Mouse (Mus musculus) heart, embryonic 13.5 days (tissue): ENCODE measurements around the gene Haus4. TPM values are rescaled to one million over a fixed set of nuclear protein-coding genes. Genes with fewer than 3 reads are reported as not detected.

ENCODE experiments used
- ATAC-seq: fragments of 200-750 bp; cut with Nextera tagmentation; 2 replicates; pipeline ENCODE4 v1.8.0; 2017; ENCODE audit warnings: moderate TSS enrichment; ENCODE audit not compliant: insufficient number of reproducible peaks, low FRiP score, low TSS enrichment; ENCODE audit errors: extremely low read depth
- H3K27ac ChIP-seq: fragments of 300-500 bp; sonication (generic); replicated peaks from 2 replicates; pipeline ENCODE4 v1.5.1; 2015; ENCODE audit warnings: moderate library complexity, mild to moderate bottlenecking, inconsistent platforms
- H3K27me3 ChIP-seq: fragments of 300-500 bp; sonication (generic); replicated peaks from 2 replicates; pipeline ENCODE4 v1.6.1; 2015; ENCODE audit warnings: mild to moderate bottlenecking, inconsistent platforms
- H3K36me3 ChIP-seq: fragments of 300-500 bp; sonication (generic); 2 replicates; pipeline ENCODE4 v1.6.1; 2015; ENCODE audit warnings: mild to moderate bottlenecking, inconsistent platforms
- H3K4me1 ChIP-seq: fragments of 300-500 bp; sonication (generic); 2 replicates; pipeline ENCODE4 v1.6.1; 2015; ENCODE audit warnings: inconsistent platforms
- H3K4me2 ChIP-seq: fragments of 300-500 bp; sonication (generic); 2 replicates; pipeline ENCODE4 v1.6.1; 2015; ENCODE audit warnings: inconsistent platforms, mild to moderate bottlenecking, moderate library complexity
- H3K4me3 ChIP-seq: fragments of 300-500 bp; sonication (generic); 2 replicates; pipeline ENCODE4 v1.5.1; 2015; ENCODE audit warnings: moderate library complexity, mild to moderate bottlenecking, inconsistent platforms
- H3K9ac ChIP-seq: fragments of 300-500 bp; sonication (generic); 2 replicates; pipeline ENCODE4 v1.6.1; 2015; ENCODE audit warnings: inconsistent platforms, mild to moderate bottlenecking, moderate library complexity
- H3K9me3 ChIP-seq: fragments of 300-500 bp; sonication (generic); 2 replicates; pipeline ENCODE4 v1.6.1; 2016; ENCODE audit warnings: inconsistent platforms
- WGBS: fragments of 180-500 bp; shearing (Covaris S2); methylation state at CpG from one replicate; pipeline ENCODE4 v1.1.7; 2015; ENCODE audit warnings: mixed read lengths; 5-methylcytosine and 5-hydroxymethylcytosine counted together
- polyA plus RNA-seq: library from polyadenylated mRNA; unstranded; fragments of >200 nt; fragmentation: Nextera tagmentation; extraction: Ambion mirVana; gene quantifications from 2 replicates; pipeline ENCODE4 v1.2.1, GENCODE M21; 2015

The Haus4 gene
- polyA plus RNA-seq, 1 experiment from 2014 or later = 43.5 TPM

- 51% methylated on average over 4 of the region's 4 CpGs for WGBS
- H3K9ac ChIP-seq = peak overlapping the region; percentile 99
- H3K27me3 ChIP-seq = no peaks in the 10 kb centered on the region
- peaks cover 65% of the 10 kb centered on the region for H3K4me1 ChIP-seq
- H3K4me2 ChIP-seq = peak overlapping the region; percentile 81
- no peak overlapping the region for H3K4me3 ChIP-seq
- no peak for ATAC-seq
- peak overlapping the region; percentile 96 for H3K27ac ChIP-seq
- H3K9me3 ChIP-seq = no peaks in the 10 kb centered on the region
- peaks cover 62% of the 10 kb centered on the region for H3K36me3 ChIP-seq
Measured at GRCm38 (mm10) chr14:54572122-54572521, 17.7 kb upstream of the Haus4 start.

GRCm38 (mm10) chr14:54569451-54570392 is 15.3 kb upstream of the Haus4 start:
- 49% methylated on average over 17 of the region's 17 CpGs for WGBS
- ATAC-seq = no peak
- Histone ChIP-seq H3K36me3 (peaks cover 74% of the 10 kb centered on the region), H3K27me3 (no peaks in the 10 kb centered on the region), H3K4me3 (no peak overlapping the region), H3K27ac (peak overlapping the region; percentile 36), H3K4me1 (peaks cover 57% of the 10 kb centered on the region), H3K9me3 (no peaks in the 10 kb centered on the region), H3K4me2 (no peak overlapping the region), H3K9ac (peak overlapping the region; percentile 44)

GRCm38 (mm10) chr14:54568694-54569414 is 14.4 kb upstream of the Haus4 start:
- Histone ChIP-seq H3K4me2 (no peak overlapping the region), H3K27me3 (no peaks in the 10 kb centered on the region), H3K9me3 (no peaks in the 10 kb centered on the region), H3K4me1 (peaks cover 48% of the 10 kb centered on the region), H3K9ac (peak overlapping the region; percentile 44), H3K27ac (peak overlapping the region; percentile 36), H3K4me3 (no peak overlapping the region), H3K36me3 (peaks cover 67% of the 10 kb centered on the region)
- no peak for ATAC-seq
- WGBS = 69% methylated on average over 15 of the region's 15 CpGs

DNA sequence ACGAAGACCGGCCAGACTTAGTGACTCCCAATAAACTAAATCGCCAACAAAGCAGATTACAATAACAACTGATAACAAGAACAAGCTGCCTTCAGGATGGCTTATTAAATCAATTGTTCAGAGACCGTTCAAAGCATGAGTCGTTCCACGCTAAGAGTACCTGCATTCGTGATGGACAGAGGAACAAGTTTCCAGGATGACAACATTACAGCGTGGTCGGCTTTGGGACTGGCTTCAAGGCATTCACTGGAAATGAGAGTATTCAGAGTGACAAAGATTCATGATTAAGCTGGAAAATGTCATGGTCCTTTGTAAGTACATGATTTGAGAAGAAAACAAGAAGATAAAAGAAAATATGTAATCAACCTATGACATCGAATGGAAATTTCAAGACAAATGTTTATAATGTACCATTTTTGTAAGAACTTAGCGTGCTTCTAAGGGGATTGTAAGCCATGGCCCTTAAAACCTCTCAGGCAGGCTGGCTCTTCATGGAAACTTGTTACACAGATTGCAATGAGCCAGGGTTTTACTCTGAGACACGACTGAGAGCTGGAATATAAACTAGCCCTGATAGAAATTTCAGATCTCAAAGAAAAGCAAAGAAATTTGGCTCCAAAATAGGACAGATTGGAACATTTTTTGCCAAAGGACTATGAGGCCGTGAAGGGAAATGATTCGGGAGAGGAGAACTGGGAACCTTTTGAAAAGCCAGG is 6.3 kb upstream of the Haus4 start:
- ATAC-seq = no peak
- WGBS = 76% methylated on average over 14 of the region's 14 CpGs
- H3K4me2 ChIP-seq = no peak overlapping the region
- H3K27me3 ChIP-seq = no peaks in the 10 kb centered on the region
- no peak overlapping the region for H3K4me3 ChIP-seq
- H3K27ac ChIP-seq = no peak overlapping the region
- H3K36me3 ChIP-seq = no peaks in the 10 kb centered on the region
- no peak overlapping the region for H3K9ac ChIP-seq
- 0 out of 2 replicates have a peak, but pooled peaks cover 4% of the 10 kb centered on the region for H3K4me1 ChIP-seq
- no peaks in the 10 kb centered on the region for H3K9me3 ChIP-seq

- 80% methylated on average over 8 of the region's 8 CpGs for WGBS
Measured at GRCm38 (mm10) chr14:54557330-54557729, 2.9 kb upstream of the Haus4 start.

GRCm38 (mm10) chr14:54553454-54553974 is 902 bp downstream of the Haus4 start:
- peaks cover 36% of the 10 kb centered on the region for H3K36me3 ChIP-seq
- H3K4me2 ChIP-seq = peak overlapping the region; percentile 88
- peak overlapping the region; percentile 92 for H3K27ac ChIP-seq
- 6% methylated on average over 21 of the region's 21 CpGs for WGBS
- H3K4me1 ChIP-seq = peaks cover 13% of the 10 kb centered on the region
- H3K4me3 ChIP-seq = peak overlapping the region; percentile 70
- no peak for ATAC-seq
- no peaks in the 10 kb centered on the region for H3K27me3 ChIP-seq
- H3K9ac ChIP-seq = peak overlapping the region; percentile 88
- no peaks in the 10 kb centered on the region for H3K9me3 ChIP-seq

More at GRCm38 (mm10) chr14:54557330-54557729, 2.9 kb upstream of the Haus4 start:
- Histone ChIP-seq H3K4me1 (peaks cover 13% of the 10 kb centered on the region), H3K9me3 (no peaks in the 10 kb centered on the region), H3K4me3 (no peak overlapping the region), H3K4me2 (no peak overlapping the region), H3K27ac (no peak overlapping the region), H3K36me3 (no peaks in the 10 kb centered on the region; the same call in 1 of the 2 replicates), H3K27me3 (no peaks in the 10 kb centered on the region), H3K9ac (no peak overlapping the region)
- no peak for ATAC-seq

DNA sequence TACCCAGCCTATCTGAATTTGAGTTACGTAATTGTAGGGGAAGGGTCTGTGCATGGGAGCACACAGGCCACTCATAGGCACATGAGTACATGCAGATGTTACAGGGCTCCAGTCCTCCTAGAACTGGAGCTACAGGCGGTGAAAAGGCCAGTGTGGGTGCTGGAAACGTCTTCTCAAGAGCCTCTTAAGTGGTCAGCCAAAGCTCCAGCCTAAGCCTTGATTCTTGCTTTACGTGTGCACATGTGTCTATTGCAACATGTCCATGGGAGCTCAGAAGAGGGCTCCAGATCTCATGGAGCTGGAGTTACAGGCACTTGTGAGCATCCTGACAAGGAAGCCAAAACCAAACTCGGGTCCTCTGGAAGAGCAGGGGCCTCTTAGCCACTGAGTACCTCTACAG is 9.7 kb downstream of the Haus4 start:
- Histone ChIP-seq H3K27ac (no peak overlapping the region), H3K4me3 (no peak overlapping the region), H3K27me3 (no peaks in the 10 kb centered on the region), H3K9me3 (no peaks in the 10 kb centered on the region), H3K4me1 (no peaks in the 10 kb centered on the region), H3K4me2 (no peak overlapping the region), H3K36me3 (peaks cover 87% of the 10 kb centered on the region), H3K9ac (no peak overlapping the region)
- ATAC-seq = no peak
- 70% methylated on average over 5 of the region's 5 CpGs for WGBS

- 56% methylated on average over 11 of the region's 11 CpGs for WGBS
- Histone ChIP-seq H3K4me3 (no peak overlapping the region), H3K27ac (peak overlapping the region; percentile 24; the same call in 1 of the 2 replicates), H3K4me2 (no peak overlapping the region), H3K27me3 (no peaks in the 10 kb centered on the region), H3K4me1 (no peaks in the 10 kb centered on the region), H3K9me3 (no peaks in the 10 kb centered on the region), H3K36me3 (peaks cover 47% of the 10 kb centered on the region), H3K9ac (0 out of 2 replicates have a peak overlapping the region, but pooled peaks have one; percentile 10)
- ATAC-seq = no peak
Measured at GRCm38 (mm10) chr14:54540771-54541170, 13.6 kb downstream of the Haus4 start.

GRCm38 (mm10) chr14:54538580-54538979 is 15.8 kb downstream of the Haus4 start:
- peaks cover 27% of the 10 kb centered on the region for H3K36me3 ChIP-seq
- H3K27me3 ChIP-seq = no peaks in the 10 kb centered on the region
- no peak for ATAC-seq
- H3K4me1 ChIP-seq = no peaks in the 10 kb centered on the region
- no peak overlapping the region for H3K9ac ChIP-seq
- H3K9me3 ChIP-seq = no peaks in the 10 kb centered on the region
- 89% methylated on average over 2 of the region's 2 CpGs for WGBS
- no peak overlapping the region for H3K27ac ChIP-seq
- no peak overlapping the region for H3K4me3 ChIP-seq
- no peak overlapping the region for H3K4me2 ChIP-seq

DNA sequence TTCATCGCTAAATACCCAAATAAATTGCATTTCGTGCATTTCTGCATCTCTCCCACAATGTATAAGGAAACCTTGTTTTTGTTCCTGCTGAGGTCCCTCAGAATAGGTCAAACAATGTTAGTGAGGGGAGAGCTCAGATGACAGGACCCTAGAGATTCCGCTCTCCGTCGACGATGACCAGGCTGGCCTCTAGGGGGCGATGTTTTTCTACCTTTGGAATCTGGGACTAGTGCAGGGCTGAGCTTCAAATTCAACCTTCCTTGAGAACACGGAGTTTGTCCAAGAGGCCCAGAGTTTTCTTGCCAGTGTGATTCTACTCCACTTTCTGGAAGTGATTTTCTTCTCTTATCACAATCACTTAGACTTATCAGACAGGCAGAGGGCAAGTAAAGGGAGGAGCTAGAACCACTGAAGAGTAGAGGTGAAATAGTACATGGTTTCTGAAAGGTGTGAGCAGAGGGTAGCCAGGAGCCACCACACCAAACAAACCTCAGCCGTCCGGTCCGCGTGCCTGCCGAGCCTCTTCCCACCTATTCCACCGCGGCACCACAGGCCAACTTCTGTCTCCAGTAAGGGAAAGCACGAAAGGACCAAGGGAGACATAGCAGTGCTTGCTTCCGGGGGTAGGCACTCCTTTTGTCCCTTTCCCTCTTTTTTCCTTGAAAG is 25.8 kb downstream of the Haus4 start:
- H3K4me2 ChIP-seq = peak overlapping the region; percentile 82
- H3K4me3 ChIP-seq = no peak overlapping the region
- WGBS = 8% methylated on average over 17 of the region's 17 CpGs
- no peaks in the 10 kb centered on the region for H3K27me3 ChIP-seq
- ATAC-seq = 0 out of 2 replicates have a peak, but pooled peaks have one; percentile 25
- no peaks in the 10 kb centered on the region for H3K9me3 ChIP-seq
- H3K9ac ChIP-seq = peak overlapping the region; percentile 47; the same call in 1 of the 2 replicates
- H3K27ac ChIP-seq = no peak overlapping the region
- peaks cover 19% of the 10 kb centered on the region for H3K4me1 ChIP-seq
- H3K36me3 ChIP-seq = no peaks in the 10 kb centered on the region
